Mouse (Mus musculus) limb, embryonic 12.5 days (tissue): ENCODE results near the gene Cfap74. TPM values are rescaled to one million over a fixed set of nuclear protein-coding genes. Genes with fewer than 3 reads are reported as not detected.
A peak's percentile ranks its signal among the peaks of the same experiment; 100 is the strongest.
"Not testable (repeated sequence)": the region's sequence is repeated elsewhere in the genome, so short reads cannot be mapped to it uniquely, and the experiment has no call there.

Experiments
- ATAC-seq: fragments of 200-750 bp; cut with Nextera tagmentation; 2 replicates; pipeline ENCODE4 v1.8.0; 2017; ENCODE audit warnings: low read depth, moderate TSS enrichment; ENCODE audit not compliant: insufficient number of reproducible peaks, insufficient read depth, low FRiP score, low TSS enrichment
- H3K27ac ChIP-seq: fragments of 300-500 bp; sonication (generic); 2 replicates; pipeline ENCODE4 v1.5.1; 2016; ENCODE audit warnings: mild to moderate bottlenecking, moderate library complexity
- H3K27me3 ChIP-seq: fragments of 300-500 bp; sonication (generic); 2 replicates; pipeline ENCODE4 v1.6.1; 2016; ENCODE audit warnings: mild to moderate bottlenecking, moderate library complexity
- H3K36me3 ChIP-seq: fragments of 300-500 bp; sonication (generic); 2 replicates; pipeline ENCODE4 v1.6.1; 2016; ENCODE audit warnings: mild to moderate bottlenecking, moderate library complexity
- H3K4me1 ChIP-seq: fragments of 300-500 bp; sonication (generic); replicated peaks from 2 replicates; pipeline ENCODE4 v1.6.1; 2016
- H3K4me2 ChIP-seq: fragments of 300-500 bp; sonication (generic); 2 replicates; pipeline ENCODE4 v1.6.1; 2016; ENCODE audit warnings: mild to moderate bottlenecking, moderate library complexity
- H3K4me3 ChIP-seq: fragments of 300-500 bp; sonication (generic); replicated peaks from 2 replicates; pipeline ENCODE4 v1.5.1; 2016; ENCODE audit warnings: mild to moderate bottlenecking
- H3K9ac ChIP-seq: fragments of 300-500 bp; sonication (generic); replicated peaks from 2 replicates; pipeline ENCODE4 v1.6.1; 2016; ENCODE audit warnings: mild to moderate bottlenecking, moderate library complexity
- H3K9me3 ChIP-seq: fragments of 300-500 bp; sonication (generic); 2 replicates; pipeline ENCODE4 v1.6.1; 2016; ENCODE audit warnings: mild to moderate bottlenecking, moderate library complexity
- WGBS: fragments of 180-500 bp; shearing (Covaris S2); methylation state at CpG from one replicate; pipeline ENCODE4 v1.1.7; 2016; 5-methylcytosine and 5-hydroxymethylcytosine counted together
- polyA plus RNA-seq: library from polyadenylated mRNA; unstranded; fragments of >200 nt; fragmentation: Nextera tagmentation; extraction: Ambion mirVana; gene quantifications from 2 replicates; pipeline ENCODE4 v1.2.1, GENCODE M21; 2016

Cfap74 gene
- polyA plus RNA-seq, 1 experiment from 2014 or later: 5.6 TPM

DNA sequence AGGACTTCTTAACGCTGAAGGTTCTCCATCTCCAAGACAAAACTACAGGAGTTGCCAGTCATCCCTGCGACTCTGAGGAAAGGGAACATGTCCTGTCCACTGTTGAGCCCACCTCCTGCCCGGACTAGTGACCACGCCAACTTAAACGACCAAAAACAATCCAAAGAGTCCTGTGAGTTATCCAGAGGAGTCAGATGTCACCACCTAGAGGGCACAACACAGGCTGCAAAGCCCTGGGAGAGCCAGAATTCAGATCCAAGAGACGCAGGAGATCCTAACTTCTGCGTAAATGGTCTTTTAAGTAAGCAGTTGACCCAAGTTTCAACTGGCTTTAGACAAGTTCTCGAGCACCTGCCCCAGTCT lies 314 bp upstream of the Cfap74 start:
- Histone ChIP-seq H3K9ac (peak overlapping the region; percentile 51; the same call in 1 of the 2 replicates), H3K36me3 (no peaks in the 10 kb centered on the region), H3K4me3 (peak overlapping the region; percentile 58), H3K9me3 (peaks cover 5% of the 10 kb centered on the region; the same call in 1 of the 2 replicates), H3K27me3 (no peaks in the 10 kb centered on the region), H3K27ac (no peak overlapping the region), H3K4me1 (peaks cover 8% of the 10 kb centered on the region; the same call in 1 of the 2 replicates), H3K4me2 (peak overlapping the region; percentile 79)
- peak; percentile 33; the same call in 1 of the 2 replicates for ATAC-seq
- 3% methylated on average over 8 of the region's 8 CpGs for WGBS

DNA sequence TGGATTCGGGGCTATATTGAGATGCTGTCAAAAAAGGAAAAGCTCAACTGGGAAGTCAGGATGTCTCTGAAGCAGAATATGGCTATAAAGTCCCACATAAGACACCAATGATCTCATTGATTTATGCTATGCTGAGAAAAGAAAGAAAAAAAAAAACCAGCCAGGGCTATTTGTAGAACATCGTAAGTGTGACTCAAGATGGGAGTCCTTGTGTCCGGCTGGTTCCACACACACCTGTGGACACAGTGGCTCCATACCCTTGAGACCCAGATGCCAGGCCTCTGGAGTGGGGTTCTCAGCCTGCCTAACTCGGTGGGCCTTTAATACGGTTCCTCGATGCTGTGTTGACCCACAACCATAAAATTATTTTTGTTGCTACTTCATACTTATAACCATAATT lies 3.1 kb downstream of the Cfap74 start:
- no peak overlapping the region for H3K9ac ChIP-seq
- ATAC-seq: no peak
- H3K27me3 ChIP-seq: no peaks in the 10 kb centered on the region
- H3K9me3 ChIP-seq: no peaks in the 10 kb centered on the region
- no peak overlapping the region for H3K27ac ChIP-seq
- 93% methylated on average over 6 of the region's 6 CpGs for WGBS
- no peak overlapping the region for H3K4me2 ChIP-seq
- no peaks in the 10 kb centered on the region for H3K36me3 ChIP-seq
- peaks cover 8% of the 10 kb centered on the region; the same call in 1 of the 2 replicates for H3K4me1 ChIP-seq
- H3K4me3 ChIP-seq: no peak overlapping the region

DNA sequence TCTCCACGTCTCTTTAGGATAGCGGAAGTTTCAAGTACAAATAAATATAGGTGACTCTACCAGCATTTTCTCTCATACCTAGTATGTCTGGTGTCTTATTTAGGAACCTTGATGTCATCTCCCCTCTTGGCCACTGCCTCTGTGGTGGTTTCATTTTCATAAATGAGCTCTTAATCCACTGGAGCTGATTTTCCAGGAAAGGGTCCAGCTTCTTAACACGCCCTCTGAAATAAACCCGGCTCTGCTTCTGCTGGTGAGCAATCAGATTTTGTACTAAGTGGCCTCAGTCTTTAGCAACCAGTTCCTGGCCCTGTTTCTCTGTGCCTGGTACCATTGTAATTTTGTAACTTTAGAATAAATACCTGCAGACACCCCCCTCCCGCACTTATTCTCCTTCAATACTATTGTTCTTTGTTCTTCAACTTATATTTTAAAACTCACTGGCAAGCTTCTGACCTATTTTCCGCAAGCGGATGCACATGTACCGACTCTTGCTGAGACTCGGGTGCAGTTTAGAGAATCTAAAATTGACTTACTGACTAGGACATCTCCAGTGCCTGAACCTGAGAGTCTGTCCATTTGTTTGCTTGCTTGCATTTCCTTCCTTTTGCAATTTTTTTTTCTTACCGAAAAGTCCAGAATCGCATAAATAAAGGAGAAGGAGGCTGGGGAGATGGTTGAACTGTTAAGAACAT lies 4.8 kb downstream of the Cfap74 start:
- H3K4me3 ChIP-seq: no peak overlapping the region
- no peak overlapping the region for H3K4me2 ChIP-seq
- no peak for ATAC-seq
- peaks cover 5% of the 10 kb centered on the region; the same call in 1 of the 2 replicates for H3K4me1 ChIP-seq
- no peaks in the 10 kb centered on the region for H3K9me3 ChIP-seq
- no peaks in the 10 kb centered on the region for H3K27me3 ChIP-seq
- WGBS: 92% methylated on average over 11 of the region's 11 CpGs
- H3K9ac ChIP-seq: no peak overlapping the region
- H3K27ac ChIP-seq: no peak overlapping the region
- H3K36me3 ChIP-seq: no peaks in the 10 kb centered on the region

DNA sequence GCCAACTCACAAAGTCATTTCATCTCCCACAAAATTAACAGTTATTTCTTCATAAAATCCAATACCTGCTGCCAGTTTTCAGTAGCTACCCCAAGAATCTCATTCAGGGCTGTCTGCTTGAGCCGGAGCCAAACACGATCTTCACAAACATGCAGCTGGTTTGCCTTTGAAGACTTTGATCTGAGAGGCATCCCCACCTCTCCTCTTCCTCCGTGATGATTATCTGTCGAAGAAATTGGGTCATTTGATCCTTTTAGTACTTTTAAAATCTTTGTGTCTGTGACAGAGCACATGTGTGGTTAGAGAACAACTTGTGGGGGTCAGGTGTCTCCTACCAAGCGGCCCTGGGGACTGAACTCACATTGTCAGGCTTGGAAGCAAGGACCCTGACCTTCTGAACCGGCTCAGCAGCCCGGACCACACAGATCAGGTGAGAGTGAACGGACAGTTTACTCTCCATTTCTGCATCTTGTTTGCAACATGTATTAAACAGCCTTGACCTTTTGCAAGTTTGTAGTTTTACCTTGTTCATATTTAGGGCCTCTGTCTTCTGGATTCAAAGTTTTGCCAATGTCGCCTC lies 5.8 kb downstream of the Cfap74 start:
- 65% methylated on average over 9 of the region's 9 CpGs for WGBS

DNA sequence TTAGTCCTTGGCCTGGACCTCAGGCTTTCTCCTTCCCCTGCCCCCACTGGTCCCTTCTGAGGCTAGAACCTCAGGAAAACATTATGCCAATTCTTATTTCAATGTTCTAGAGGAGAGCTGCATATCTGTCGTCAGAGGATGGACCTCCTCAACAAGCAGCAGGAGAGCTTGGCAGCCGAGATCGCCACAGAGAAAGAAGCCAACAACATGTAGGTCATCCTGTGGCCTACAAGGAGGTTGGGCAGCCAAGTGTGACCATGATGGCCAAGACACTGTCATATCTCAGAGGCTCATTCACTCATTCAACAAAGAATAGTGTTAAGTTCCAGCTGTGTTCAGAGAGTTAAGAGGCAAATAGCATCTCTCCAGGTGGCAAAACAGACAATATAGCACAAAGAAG lies 11.1 kb downstream of the Cfap74 start:
- Histone ChIP-seq H3K27me3 (no peaks in the 10 kb centered on the region), H3K4me3 (no peak overlapping the region), H3K9me3 (no peaks in the 10 kb centered on the region), H3K36me3 (peaks cover 13% of the 10 kb centered on the region; the same call in 1 of the 2 replicates), H3K27ac (no peak overlapping the region), H3K4me1 (no peaks in the 10 kb centered on the region), H3K9ac (no peak overlapping the region), H3K4me2 (no peak overlapping the region)
- 90% methylated on average over 3 of the region's 3 CpGs for WGBS
- no peak for ATAC-seq

More for the DNA sequence above, 5.8 kb downstream of the Cfap74 start:
- Histone ChIP-seq H3K9me3 (no peaks in the 10 kb centered on the region), H3K36me3 (peaks cover 5% of the 10 kb centered on the region; the same call in 1 of the 2 replicates), H3K4me2 (no peak overlapping the region), H3K27ac (no peak overlapping the region), H3K4me1 (no peaks in the 10 kb centered on the region), H3K27me3 (no peaks in the 10 kb centered on the region), H3K9ac (no peak overlapping the region), H3K4me3 (no peak overlapping the region)
- no peak for ATAC-seq

DNA sequence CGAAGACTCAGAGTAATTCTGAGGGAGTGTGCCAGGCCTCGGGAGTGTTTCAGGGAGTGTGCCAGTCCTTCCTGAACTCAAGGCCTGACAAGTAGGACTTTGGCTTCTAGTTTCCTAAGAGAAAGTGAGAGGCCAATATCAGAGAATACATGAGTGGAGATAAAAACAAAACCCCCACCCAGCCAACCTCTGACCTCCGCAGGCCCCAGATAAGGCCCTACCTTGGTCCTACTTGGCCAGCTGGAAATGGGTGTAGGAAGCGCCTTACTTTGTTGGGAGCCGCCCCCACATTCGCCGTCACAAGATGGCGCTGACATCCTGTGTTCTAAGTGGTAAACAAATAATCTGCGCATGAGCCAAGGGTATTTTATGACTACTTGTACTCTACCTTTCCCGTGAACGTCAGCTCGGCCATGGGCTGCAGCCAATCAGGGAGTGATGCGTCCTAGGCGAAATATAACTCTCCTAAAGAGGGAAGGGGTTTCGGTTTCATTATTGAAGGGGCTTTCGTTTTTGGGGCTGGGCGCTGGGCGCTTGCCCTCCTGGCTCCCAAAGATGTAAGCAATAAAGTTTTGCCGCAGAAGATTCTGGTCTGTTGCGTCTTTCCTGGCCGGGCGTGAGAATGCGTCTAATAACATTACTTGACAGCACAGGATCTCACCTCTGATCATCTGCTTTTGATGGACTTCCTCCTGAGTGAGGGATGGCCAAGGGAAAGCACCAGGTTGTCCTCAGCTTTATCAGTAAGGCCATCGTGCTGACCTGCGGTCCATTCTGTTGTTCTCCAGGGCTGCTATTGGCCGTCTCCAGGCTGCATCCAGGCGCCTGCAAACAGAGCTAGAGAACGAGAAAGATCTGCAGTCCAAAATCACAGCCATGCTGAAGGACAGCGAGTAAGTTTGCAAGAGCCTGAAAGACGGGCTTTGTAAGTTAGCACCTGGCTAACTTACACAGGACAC lies 12.7 kb downstream of the Cfap74 start:
- H3K27me3 ChIP-seq, H3K4me1 ChIP-seq, H3K9ac ChIP-seq, H3K27ac ChIP-seq, H3K4me3 ChIP-seq, ATAC-seq, H3K9me3 ChIP-seq: not testable (repeated sequence)
- peak overlapping the region; percentile 17; the same call in 1 of the 2 replicates for H3K4me2 ChIP-seq
- peaks cover 13% of the 10 kb centered on the region; the same call in 1 of the 2 replicates for H3K36me3 ChIP-seq
- 81% methylated on average over 23 of the region's 30 CpGs for WGBS

DNA sequence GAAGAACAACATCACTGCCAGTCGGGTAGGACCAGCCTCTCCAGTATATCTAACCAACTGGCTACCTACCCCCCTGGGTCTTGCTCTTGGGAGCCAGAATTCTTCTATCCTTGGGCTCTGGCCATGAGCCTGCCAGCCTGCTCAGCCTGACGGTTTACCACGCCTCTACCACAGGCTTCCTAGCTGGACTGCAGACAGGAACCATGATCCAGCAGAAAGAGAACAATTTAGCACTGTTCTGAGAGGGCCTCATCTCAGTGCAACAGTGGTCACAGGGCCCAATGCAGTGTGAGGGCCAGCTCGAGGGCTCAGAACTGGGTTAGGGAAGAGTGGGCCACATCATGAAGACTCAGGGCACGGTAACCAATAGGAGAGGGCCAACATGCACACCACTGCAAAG lies 15.0 kb downstream of the Cfap74 start:
- Histone ChIP-seq H3K27ac (no peak overlapping the region), H3K4me1 (no peaks in the 10 kb centered on the region), H3K36me3 (peaks cover 13% of the 10 kb centered on the region; the same call in 1 of the 2 replicates), H3K27me3 (no peaks in the 10 kb centered on the region), H3K9ac (no peak overlapping the region), H3K4me3 (no peak overlapping the region), H3K9me3 (no peaks in the 10 kb centered on the region), H3K4me2 (no peak overlapping the region)
- ATAC-seq: no peak
- WGBS: 85% methylated on average over 5 of the region's 5 CpGs

DNA sequence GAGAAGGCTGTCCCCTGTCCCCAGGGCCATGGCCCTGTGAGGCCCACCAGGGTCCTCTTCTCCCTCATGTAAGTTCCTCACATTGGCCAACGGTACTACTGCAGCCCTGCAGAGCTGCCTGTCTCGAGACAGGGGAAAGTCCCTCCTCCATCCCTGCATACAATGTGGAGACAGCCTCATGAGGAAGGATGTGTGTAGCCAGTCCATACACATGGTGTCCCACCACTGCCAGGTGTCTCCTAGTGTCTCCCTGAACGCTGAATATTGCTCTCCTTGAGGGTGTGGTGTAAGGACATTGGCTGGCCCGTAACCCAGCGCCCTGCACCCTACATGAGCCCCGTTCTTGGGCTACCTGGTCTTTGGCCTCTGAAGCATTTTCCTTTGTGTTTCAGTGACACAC lies 17.3 kb downstream of the Cfap74 start:
- WGBS: 77% methylated on average over 6 of the region's 6 CpGs
- no peak overlapping the region for H3K4me2 ChIP-seq
- no peak overlapping the region for H3K27ac ChIP-seq
- no peaks in the 10 kb centered on the region for H3K36me3 ChIP-seq
- no peaks in the 10 kb centered on the region for H3K27me3 ChIP-seq
- H3K9me3 ChIP-seq: 0 out of 2 replicates have a peak, but pooled peaks cover 3% of the 10 kb centered on the region
- H3K9ac ChIP-seq: no peak overlapping the region
- H3K4me3 ChIP-seq: no peak overlapping the region
- no peak for ATAC-seq
- H3K4me1 ChIP-seq: no peaks in the 10 kb centered on the region

DNA sequence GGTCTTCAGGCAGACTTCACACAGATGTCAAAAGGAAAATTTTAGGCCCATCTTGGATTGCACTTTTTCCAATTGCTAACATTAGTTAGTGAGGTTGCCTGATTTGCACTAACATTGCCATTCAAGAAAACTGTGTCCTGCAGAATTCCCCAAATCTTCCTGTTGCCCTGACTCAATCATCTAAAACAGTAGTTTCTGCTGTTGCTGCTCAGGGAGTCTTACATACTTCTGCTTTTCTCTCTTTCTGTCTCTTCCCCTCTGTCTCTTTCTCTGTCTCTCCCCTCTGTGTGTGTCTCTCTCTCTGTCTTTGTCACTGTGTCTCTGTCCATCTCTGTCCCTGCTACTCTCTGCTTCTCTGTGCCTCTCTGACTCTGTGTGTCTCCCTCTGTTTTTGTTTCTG lies 19.5 kb downstream of the Cfap74 start:
- H3K36me3 ChIP-seq: no peaks in the 10 kb centered on the region
- H3K27ac ChIP-seq: no peak overlapping the region
- no peak overlapping the region for H3K4me2 ChIP-seq
- H3K9me3 ChIP-seq: 0 out of 2 replicates have a peak, but pooled peaks cover 3% of the 10 kb centered on the region
- no peak for ATAC-seq
- no peaks in the 10 kb centered on the region for H3K27me3 ChIP-seq
- H3K4me1 ChIP-seq: no peaks in the 10 kb centered on the region
- no peak overlapping the region for H3K9ac ChIP-seq
- H3K4me3 ChIP-seq: no peak overlapping the region

DNA sequence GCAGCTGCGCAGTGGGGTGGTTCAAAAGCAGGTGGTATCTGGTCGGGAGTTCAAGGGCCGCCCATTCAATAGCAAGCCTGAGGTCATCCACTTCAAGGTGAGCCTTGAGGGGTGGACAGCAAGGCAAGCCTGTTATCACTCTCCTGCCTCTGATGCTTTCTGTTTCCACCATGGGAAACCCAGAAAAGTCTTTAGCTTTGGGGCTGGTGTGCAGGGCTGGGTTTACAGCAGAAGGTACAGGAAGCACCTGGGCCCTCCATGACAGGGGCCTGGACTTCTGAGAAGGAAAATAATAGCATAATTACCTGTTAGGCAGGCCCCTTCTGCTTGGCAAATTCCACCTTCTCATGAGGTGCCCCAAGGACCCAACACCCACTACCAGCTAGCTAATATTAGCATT lies 20.2 kb downstream of the Cfap74 start:
- 85% methylated on average over 3 of the region's 3 CpGs for WGBS
- Histone ChIP-seq H3K4me3 (no peak overlapping the region), H3K4me2 (no peak overlapping the region), H3K9me3 (0 out of 2 replicates have a peak, but pooled peaks cover 3% of the 10 kb centered on the region), H3K27ac (no peak overlapping the region), H3K27me3 (no peaks in the 10 kb centered on the region), H3K36me3 (no peaks in the 10 kb centered on the region), H3K9ac (no peak overlapping the region), H3K4me1 (no peaks in the 10 kb centered on the region)
- no peak for ATAC-seq

DNA sequence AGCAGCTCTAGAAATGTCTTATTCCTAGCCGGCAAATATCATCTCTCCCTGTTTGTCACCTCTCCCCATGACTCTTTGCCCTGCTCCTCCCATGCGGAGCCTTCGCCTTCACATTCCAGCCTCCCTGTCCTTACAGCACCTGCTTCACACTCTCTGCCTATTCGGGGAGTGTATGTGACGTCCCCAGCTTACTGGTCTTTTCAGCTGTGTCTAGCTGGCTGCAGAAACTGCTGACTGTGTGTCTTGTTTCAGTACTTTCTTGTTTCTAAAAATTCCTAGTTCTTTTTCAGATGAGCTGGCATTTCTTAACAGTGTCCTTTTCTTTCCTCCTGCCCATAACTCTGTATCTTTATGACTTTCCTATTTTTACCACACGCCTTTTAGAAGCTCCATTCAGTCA lies 23.4 kb downstream of the Cfap74 start:
- no peaks in the 10 kb centered on the region for H3K36me3 ChIP-seq

More for the DNA sequence above, 23.4 kb downstream of the Cfap74 start:
- Histone ChIP-seq H3K27me3 (no peaks in the 10 kb centered on the region), H3K9me3 (0 out of 2 replicates have a peak, but pooled peaks cover 3% of the 10 kb centered on the region), H3K4me2 (no peak overlapping the region), H3K4me1 (no peaks in the 10 kb centered on the region), H3K9ac (no peak overlapping the region), H3K27ac (no peak overlapping the region), H3K4me3 (no peak overlapping the region)
- WGBS: 89% methylated on average over 6 of the region's 6 CpGs
- no peak for ATAC-seq
